Mouse (Mus musculus) neural tube, embryonic 11.5 days (tissue): ENCODE data around the gene Phc1. TPM values are rescaled to one million over a fixed set of nuclear protein-coding genes. Genes with fewer than 3 reads are reported as not detected.

Experiments used
- ATAC-seq: fragments of 200-750 bp; cut with Nextera tagmentation; 2 replicates; pipeline ENCODE4 v1.8.0; 2017; ENCODE audit warnings: moderate number of reproducible peaks, mild to moderate bottlenecking, moderate TSS enrichment, moderate library complexity; ENCODE audit not compliant: insufficient read depth, low FRiP score, low TSS enrichment
- DNase-seq: peaks from one replicate; pipeline ENCODE4 v3.0.0-alpha.2; 2015; ENCODE audit warnings: low spot score
- H3K27ac ChIP-seq: fragments of 300-500 bp; sonication (generic); 2 replicates; pipeline ENCODE4 v1.5.1; 2014; ENCODE audit warnings: low read depth, mild to moderate bottlenecking, low read length
- H3K27me3 ChIP-seq: fragments of 300-500 bp; sonication (generic); 2 replicates; pipeline ENCODE4 v1.6.1; 2014; ENCODE audit warnings: mild to moderate bottlenecking, low read length, mixed read lengths; ENCODE audit not compliant: control insufficient read depth, insufficient read depth
- H3K36me3 ChIP-seq: fragments of 300-500 bp; sonication (generic); 2 replicates; pipeline ENCODE4 v1.6.1; 2014; ENCODE audit warnings: mild to moderate bottlenecking, low read length, moderate library complexity, mixed read lengths; ENCODE audit not compliant: control insufficient read depth, insufficient read depth
- H3K4me1 ChIP-seq: fragments of 300-500 bp; sonication (generic); 2 replicates; pipeline ENCODE4 v1.6.1; 2014; ENCODE audit warnings: low read length, mixed read lengths; ENCODE audit not compliant: control insufficient read depth, insufficient read depth
- H3K4me2 ChIP-seq: fragments of 300-500 bp; sonication (generic); 2 replicates; pipeline ENCODE4 v1.6.1; 2014; ENCODE audit warnings: low read depth, mild to moderate bottlenecking, moderate library complexity
- H3K4me3 ChIP-seq: fragments of 300-500 bp; sonication (generic); 2 replicates; pipeline ENCODE4 v1.5.1; 2014; ENCODE audit warnings: low read depth, low read length
- H3K9ac ChIP-seq: fragments of 300-500 bp; sonication (generic); 2 replicates; pipeline ENCODE4 v1.6.1; 2014; ENCODE audit warnings: mild to moderate bottlenecking, low read length
- H3K9me3 ChIP-seq: fragments of 300-500 bp; sonication (generic); 2 replicates; pipeline ENCODE4 v1.6.1; 2016; ENCODE audit warnings: low read length; ENCODE audit not compliant: control insufficient read depth
- WGBS: fragments of 180-500 bp; shearing (Covaris S2); extraction: QIAGEN DNeasy Blood & Tissue Kit; methylation state at CpG from one replicate; pipeline ENCODE4 v1.1.7; 2014; 5-methylcytosine and 5-hydroxymethylcytosine counted together
- polyA plus RNA-seq: library from polyadenylated mRNA; unstranded; fragments of >200 nt; fragmentation: Nextera tagmentation; extraction: Ambion mirVana; gene quantifications from 2 replicates; pipeline ENCODE4 v1.2.1, GENCODE M21; 2014

The Phc1 gene
- polyA plus RNA-seq, 1 experiment from 2014 or later: 42.7 TPM

DNA sequence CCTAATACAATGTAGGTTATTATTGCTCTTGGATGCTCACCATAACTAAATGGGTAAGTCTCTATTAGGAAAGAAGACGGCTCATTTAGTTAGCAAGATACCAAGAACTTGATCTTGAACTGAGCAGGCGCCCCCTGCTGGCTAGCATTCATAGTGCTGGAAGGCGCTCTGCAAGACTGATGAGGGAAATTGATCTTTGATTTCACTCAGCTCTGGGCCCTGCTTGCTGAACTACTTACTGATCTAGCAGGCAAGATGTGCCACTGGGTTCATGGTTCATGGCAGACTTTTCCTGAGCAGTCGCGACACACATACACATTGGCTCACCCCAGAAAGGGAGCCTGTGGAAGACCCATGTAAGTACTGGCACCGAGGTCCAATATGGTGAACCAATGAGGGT, 36.0 kb downstream of the Phc1 start:
- 40% methylated on average over 6 of the region's 6 CpGs for WGBS
- Histone ChIP-seq H3K4me1 (peaks cover under 1% of the 10 kb centered on the region; the same call in 1 of the 2 replicates), H3K36me3 (no peaks in the 10 kb centered on the region), H3K4me3 (no peak overlapping the region), H3K4me2 (no peak overlapping the region), H3K9me3 (no peaks in the 10 kb centered on the region), H3K27ac (no peak overlapping the region), H3K27me3 (no peaks in the 10 kb centered on the region), H3K9ac (no peak overlapping the region)
- DNase-seq: peak; percentile 76
- no peak for ATAC-seq

DNA sequence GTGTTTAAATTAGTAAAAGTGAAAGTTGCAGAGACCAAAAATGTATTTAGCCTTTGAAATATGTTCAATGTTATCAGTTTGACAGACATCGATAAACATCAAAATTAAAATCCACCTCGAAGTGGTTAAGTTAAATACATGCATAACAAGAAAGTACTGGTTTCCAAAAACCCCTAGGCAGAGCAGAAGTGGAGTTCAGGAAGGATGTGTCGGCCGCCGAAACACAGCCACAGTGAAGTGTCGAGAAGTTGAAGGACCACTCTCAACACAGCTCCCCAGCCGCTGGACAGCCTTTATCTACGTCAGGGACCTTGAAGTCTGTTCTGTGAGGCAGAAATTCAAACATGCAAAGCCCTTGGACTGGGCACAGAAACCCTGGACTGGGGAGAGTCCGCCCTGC, 36.8 kb downstream of the Phc1 start:
- no peak overlapping the region for H3K27ac ChIP-seq
- no peaks in the 10 kb centered on the region for H3K9me3 ChIP-seq
- ATAC-seq (no peak), DNase-seq (no peak)
- H3K9ac ChIP-seq: no peak overlapping the region
- no peak overlapping the region for H3K4me2 ChIP-seq
- no peaks in the 10 kb centered on the region for H3K27me3 ChIP-seq
- no peak overlapping the region for H3K4me3 ChIP-seq
- no peaks in the 10 kb centered on the region for H3K4me1 ChIP-seq
- WGBS: 89% methylated on average over 9 of the region's 9 CpGs
- no peaks in the 10 kb centered on the region for H3K36me3 ChIP-seq

DNA sequence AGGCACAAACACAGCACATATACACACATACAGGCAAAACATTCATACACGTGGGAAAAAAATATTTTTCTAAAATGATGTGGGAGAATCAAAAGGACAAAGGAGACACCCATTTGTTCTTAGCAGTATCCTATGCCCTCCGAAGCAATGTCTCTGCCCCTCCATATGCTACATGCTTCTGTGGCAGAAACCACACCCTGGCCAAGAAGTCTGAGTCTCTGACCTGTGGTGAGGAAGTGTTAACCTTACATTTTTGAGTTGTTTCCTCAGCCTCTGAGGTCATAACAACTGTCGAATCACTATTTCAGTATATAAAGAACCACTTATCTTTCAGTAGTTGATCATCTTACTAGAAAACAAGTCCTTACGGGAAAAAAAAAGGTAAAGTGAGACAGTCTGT, 37.7 kb downstream of the Phc1 start:
- Histone ChIP-seq H3K27ac (no peak overlapping the region), H3K36me3 (no peaks in the 10 kb centered on the region), H3K4me3 (no peak overlapping the region), H3K4me2 (no peak overlapping the region), H3K27me3 (no peaks in the 10 kb centered on the region), H3K9ac (no peak overlapping the region), H3K9me3 (no peaks in the 10 kb centered on the region), H3K4me1 (no peaks in the 10 kb centered on the region)
- no peak for ATAC-seq
- WGBS: 85% methylated on average over 4 of the region's 4 CpGs
- DNase-seq: no peak

DNA sequence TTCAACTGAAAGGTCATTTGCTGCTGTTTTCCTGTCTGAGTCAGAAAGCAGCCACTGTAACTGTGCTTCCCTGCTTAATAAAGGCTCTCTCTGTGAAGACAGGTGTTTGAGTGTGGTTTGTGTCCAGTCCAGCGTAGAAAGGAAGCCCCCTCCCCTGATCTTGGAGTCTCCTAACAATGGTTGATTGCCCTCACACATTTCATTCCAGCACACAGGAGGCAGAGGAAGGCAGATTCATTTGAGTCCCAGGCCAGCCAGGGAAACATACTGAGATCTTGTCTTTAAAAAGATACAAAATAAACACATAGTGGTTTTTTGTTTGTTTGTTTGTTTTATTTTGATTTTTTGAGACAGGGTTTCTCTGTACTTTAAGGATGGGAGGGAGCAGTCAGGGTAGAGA, 38.2 kb downstream of the Phc1 start:
- H3K36me3 ChIP-seq: no peaks in the 10 kb centered on the region
- DNase-seq (no peak), ATAC-seq (no peak)
- no peak overlapping the region for H3K9ac ChIP-seq
- WGBS: 65% methylated on average over 1 of the region's 1 CpGs
- no peaks in the 10 kb centered on the region for H3K9me3 ChIP-seq
- no peak overlapping the region for H3K27ac ChIP-seq
- H3K4me2 ChIP-seq: no peak overlapping the region
- no peaks in the 10 kb centered on the region for H3K27me3 ChIP-seq
- H3K4me1 ChIP-seq: no peaks in the 10 kb centered on the region
- H3K4me3 ChIP-seq: no peak overlapping the region

DNA sequence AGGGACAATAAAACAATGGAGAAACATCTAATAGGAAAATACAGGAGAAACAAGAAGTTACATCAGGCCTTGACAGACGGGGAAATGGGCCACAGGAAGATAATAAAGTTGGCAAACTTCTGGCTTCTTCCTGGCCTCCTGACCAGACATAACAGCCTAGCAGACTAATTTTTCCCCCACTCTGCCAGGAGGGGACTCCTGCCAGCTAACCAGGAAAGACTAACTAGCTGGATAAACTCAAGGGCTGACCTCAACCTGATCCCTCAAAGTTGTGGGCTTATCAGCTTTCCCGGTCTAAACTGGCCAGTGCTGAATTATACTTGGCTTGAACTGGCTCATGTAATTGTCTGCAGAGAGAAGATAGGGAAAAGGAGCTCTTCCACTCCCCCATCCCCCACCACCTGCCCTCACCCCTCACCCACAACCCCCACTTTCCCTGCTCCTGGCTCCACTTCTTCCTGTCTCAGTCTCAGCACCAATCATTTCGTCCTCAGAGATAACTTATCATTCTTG, 40.7 kb downstream of the Phc1 start:
- Histone ChIP-seq H3K27me3 (no peaks in the 10 kb centered on the region), H3K9ac (no peak overlapping the region), H3K4me3 (no peak overlapping the region), H3K4me1 (no peaks in the 10 kb centered on the region; the same call in 1 of the 2 replicates), H3K36me3 (no peaks in the 10 kb centered on the region), H3K9me3 (no peaks in the 10 kb centered on the region), H3K27ac (no peak overlapping the region), H3K4me2 (no peak overlapping the region)
- no peak for DNase-seq
- 85% methylated on average over 3 of the region's 3 CpGs for WGBS
- no peak for ATAC-seq

DNA sequence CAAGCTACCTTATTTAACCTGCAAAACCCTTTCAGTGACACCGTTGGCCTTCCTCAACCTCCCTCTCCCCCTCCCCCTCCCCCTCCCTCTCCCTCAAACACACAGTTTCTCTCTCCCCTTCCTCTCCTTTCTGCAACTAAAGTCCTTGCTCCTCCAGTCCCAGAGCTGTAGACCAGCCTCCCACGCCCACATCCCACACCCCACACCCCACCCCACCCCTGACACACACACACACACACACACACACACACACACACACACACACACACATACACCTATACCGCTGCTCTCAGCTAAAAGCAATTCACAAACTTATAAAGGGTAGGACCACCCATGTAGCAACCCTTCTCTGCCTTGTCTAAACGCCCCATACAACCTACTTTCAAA, 42.1 kb downstream of the Phc1 start:
- DNase-seq (no peak), ATAC-seq (no peak)
- no peak overlapping the region for H3K4me2 ChIP-seq
- H3K9ac ChIP-seq: no peak overlapping the region
- H3K4me1 ChIP-seq: no peaks in the 10 kb centered on the region; the same call in 1 of the 2 replicates
- no peak overlapping the region for H3K4me3 ChIP-seq
- WGBS: 67% methylated on average over 4 of the region's 4 CpGs
- no peak overlapping the region for H3K27ac ChIP-seq
- no peaks in the 10 kb centered on the region for H3K9me3 ChIP-seq
- H3K36me3 ChIP-seq: no peaks in the 10 kb centered on the region
- no peaks in the 10 kb centered on the region for H3K27me3 ChIP-seq

DNA sequence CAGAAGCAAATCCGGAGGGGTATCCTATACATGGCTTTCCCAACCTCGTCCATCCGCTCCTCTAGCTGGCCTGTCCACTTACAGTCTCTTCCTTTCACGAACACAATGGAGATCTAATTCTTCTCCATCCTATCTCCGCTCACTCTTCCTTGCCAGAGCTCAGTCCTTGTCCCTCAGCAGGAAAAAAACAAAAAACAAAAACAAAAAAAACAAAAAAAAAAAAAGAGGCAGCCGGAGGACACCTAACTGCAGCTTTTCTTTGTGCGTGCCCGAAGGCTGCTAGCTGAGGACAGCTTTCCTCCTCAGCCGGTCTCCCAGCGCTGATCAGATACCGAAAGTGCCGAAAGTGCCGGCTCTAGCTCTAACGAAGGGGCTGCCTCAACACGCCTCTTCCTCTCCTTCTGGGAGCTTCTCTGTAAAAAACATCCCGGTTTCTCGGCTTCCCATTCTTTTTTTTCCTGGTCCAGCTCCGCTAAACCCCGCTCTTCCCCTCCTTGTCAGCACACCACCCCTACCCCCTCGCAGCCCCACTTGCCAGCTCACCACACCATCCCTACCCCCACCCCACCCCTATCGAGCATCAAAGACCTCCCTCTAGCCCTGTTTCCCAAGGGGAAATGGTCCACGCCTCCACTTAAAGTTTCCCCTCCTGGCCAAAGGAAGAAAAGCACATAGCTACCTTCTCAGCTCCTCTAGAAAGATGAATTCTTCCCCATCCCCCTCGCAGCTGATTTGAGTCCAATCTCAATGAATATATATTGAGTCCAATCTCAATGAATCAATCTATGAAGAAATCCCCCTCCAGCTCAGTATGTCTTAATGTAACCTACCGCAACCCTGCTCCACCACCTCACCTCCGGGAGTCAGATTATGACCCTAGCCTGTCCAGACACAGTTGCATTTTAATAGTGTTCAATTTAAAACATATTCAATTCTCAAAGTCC, 42.8 kb downstream of the Phc1 start:
- Histone ChIP-seq H3K4me2 (peak overlapping the region; percentile 59), H3K27ac (peak overlapping the region; percentile 29; the same call in 1 of the 2 replicates)

DNA sequence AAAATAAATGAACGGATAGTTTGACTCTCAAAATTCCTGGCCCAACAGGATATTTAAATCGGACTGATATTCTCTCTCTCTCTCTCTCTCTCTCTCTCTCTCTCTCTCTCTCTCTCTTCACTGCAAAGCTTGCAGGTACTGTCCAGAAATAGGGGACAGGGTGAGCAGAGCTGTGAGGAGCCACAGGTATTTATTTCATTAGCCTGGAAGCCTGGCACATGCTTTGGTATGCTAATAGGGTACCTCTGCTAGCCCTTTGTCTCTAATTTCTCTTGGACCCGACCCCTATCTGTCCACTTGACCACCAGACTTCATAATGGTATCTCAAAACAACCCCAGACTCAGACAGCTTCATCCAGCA, 43.5 kb downstream of the Phc1 start:
- no peaks in the 10 kb centered on the region for H3K9me3 ChIP-seq
- peak overlapping the region; percentile 41 for H3K4me3 ChIP-seq
- H3K27ac ChIP-seq: no peak overlapping the region
- WGBS: 42% methylated on average over 3 of the region's 3 CpGs
- no peaks in the 10 kb centered on the region for H3K27me3 ChIP-seq
- peak overlapping the region; percentile 59 for H3K4me2 ChIP-seq
- DNase-seq: no peak
- H3K36me3 ChIP-seq: no peaks in the 10 kb centered on the region
- peak overlapping the region; percentile 85 for H3K9ac ChIP-seq
- no peaks in the 10 kb centered on the region; the same call in 1 of the 2 replicates for H3K4me1 ChIP-seq
- ATAC-seq: no peak

More for the DNA sequence above, 42.8 kb downstream of the Phc1 start:
- no peaks in the 10 kb centered on the region for H3K9me3 ChIP-seq
- H3K4me3 ChIP-seq: peak overlapping the region; percentile 41
- peak; percentile 59 for DNase-seq
- H3K4me1 ChIP-seq: no peaks in the 10 kb centered on the region; the same call in 1 of the 2 replicates
- H3K9ac ChIP-seq: peak overlapping the region; percentile 85
- H3K36me3 ChIP-seq: no peaks in the 10 kb centered on the region
- 7% methylated on average over 25 of the region's 25 CpGs for WGBS
- H3K27me3 ChIP-seq: no peaks in the 10 kb centered on the region
- ATAC-seq: peak; percentile 70

DNA sequence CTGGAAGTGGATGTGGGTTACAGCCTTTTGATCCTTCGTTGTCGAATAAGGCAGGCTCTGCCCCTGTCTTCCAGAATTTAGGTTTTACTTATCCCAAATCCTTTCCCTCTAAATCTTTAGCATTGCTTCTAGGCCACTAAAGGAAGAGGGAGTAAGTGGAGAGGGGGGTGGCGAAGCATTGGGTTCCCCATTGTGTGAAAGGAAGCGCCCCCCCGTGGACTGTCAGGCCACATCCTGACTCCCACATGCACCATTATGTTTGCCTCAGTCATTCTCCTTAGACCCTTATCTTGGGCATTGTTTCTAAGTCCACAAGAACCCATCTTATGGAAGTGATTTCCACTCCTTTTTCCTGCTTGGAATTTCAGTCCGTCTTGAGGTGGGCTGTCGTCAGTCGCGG, 45.1 kb downstream of the Phc1 start:
- Histone ChIP-seq H3K4me2 (no peak overlapping the region), H3K27me3 (no peaks in the 10 kb centered on the region), H3K27ac (no peak overlapping the region), H3K36me3 (no peaks in the 10 kb centered on the region), H3K4me3 (no peak overlapping the region), H3K4me1 (no peaks in the 10 kb centered on the region; the same call in 1 of the 2 replicates), H3K9ac (no peak overlapping the region), H3K9me3 (no peaks in the 10 kb centered on the region)
- ATAC-seq (no peak), DNase-seq (no peak)
- WGBS: 58% methylated on average over 9 of the region's 9 CpGs
